Mouse (Mus musculus) MEL (cell line): Measurements from ENCODE around the gene Ccdc151. TPM values are rescaled to one million over a fixed set of nuclear protein-coding genes. Genes with fewer than 3 reads are reported as not detected.
A peak's percentile ranks its signal among the peaks of the same experiment; 100 is the strongest.

Experiments used
- DNase-seq: peaks from one replicate; pipeline ENCODE4 v3.0.0; 2011; ENCODE audit warnings: low read depth, low spot score
- H3K27ac ChIP-seq: 2 replicates; pipeline ENCODE4 v1.5.1; 2012; ENCODE audit warnings: low read depth, mild to moderate bottlenecking, control low read depth, low read length, moderate library complexity; ENCODE audit not compliant: control insufficient read depth
- H3K27me3 ChIP-seq, 2 experiments: fragments of 150-350 bp in 1 of 2; sonication (generic) in 1 of 2; 2 replicates each; pipeline ENCODE4 v1.6.1; 2012; ENCODE audit warnings: low read length in 2 of 2, mild to moderate bottlenecking in 2 of 2, improper control_type of control experiment in 1 of 2, moderate library complexity in 1 of 2; ENCODE audit not compliant: insufficient read depth in 2 of 2, control insufficient read depth in 1 of 2
- H3K36me3 ChIP-seq, 2 experiments: 2 replicates each; pipeline ENCODE4 v1.6.1; 2012 to 2014; ENCODE audit warnings: low read length in 2 of 2, improper control_type of control experiment in 1 of 2, inconsistent platforms in 1 of 2, mild to moderate bottlenecking in 1 of 2; ENCODE audit not compliant: insufficient read depth in 2 of 2, control insufficient read depth in 1 of 2
- H3K4me1 ChIP-seq, 2 experiments: fragments of 150-350 bp in 1 of 2; sonication (generic) in 1 of 2; 2 replicates each; pipeline ENCODE4 v1.6.1; 2012; ENCODE audit warnings: low read length in 2 of 2, improper control_type of control experiment in 1 of 2, mild to moderate bottlenecking in 1 of 2; ENCODE audit not compliant: insufficient read depth in 2 of 2, control insufficient read depth in 1 of 2
- H3K4me3 ChIP-seq, 2 experiments: fragments of 150-350 bp in 1 of 2; sonication (generic) in 1 of 2; 2 replicates each; pipeline ENCODE4 v1.5.1; 2012; ENCODE audit warnings: low read depth in 2 of 2, low read length in 2 of 2, mild to moderate bottlenecking in 2 of 2, moderate library complexity in 2 of 2, control low read depth in 1 of 2, improper control_type of control experiment in 1 of 2; ENCODE audit not compliant: control insufficient read depth in 1 of 2, insufficient read depth in 1 of 2
- H3K79me2 ChIP-seq: 2 replicates; pipeline ENCODE4 v1.6.1; 2012; ENCODE audit warnings: mild to moderate bottlenecking, low read length, moderate library complexity; ENCODE audit not compliant: control insufficient read depth, poor library complexity, insufficient read depth
- H3K9ac ChIP-seq: 2 replicates; pipeline ENCODE4 v1.6.1; 2012; ENCODE audit warnings: low read depth, mild to moderate bottlenecking, control low read depth, low read length, moderate library complexity; ENCODE audit not compliant: control insufficient read depth, poor library complexity, severe bottlenecking
- H3K9me3 ChIP-seq: fragments of 150-350 bp; sonication (generic); replicated peaks from 2 replicates; pipeline ENCODE4 v1.6.1; 2012; ENCODE audit warnings: mild to moderate bottlenecking, low read length, improper control_type of control experiment, moderate library complexity; ENCODE audit not compliant: insufficient read depth
- CHD2 ChIP-seq: IDR thresholded peaks from 2 replicates; pipeline ENCODE4 v1.6.1; 2011; ENCODE audit warnings: low read length, improper control_type of control experiment
- E2F4 ChIP-seq: IDR thresholded peaks from 2 replicates; pipeline ENCODE4 v1.6.1; 2011; ENCODE audit warnings: low read depth, low read length, improper control_type of control experiment, borderline replicate concordance
- ETS1 ChIP-seq: IDR thresholded peaks from 2 replicates; pipeline ENCODE4 v1.6.1; 2012; ENCODE audit warnings: low read depth, mild to moderate bottlenecking, inconsistent platforms, low read length, improper control_type of control experiment, moderate library complexity
- HCFC1 ChIP-seq: IDR thresholded peaks from 2 replicates; pipeline ENCODE4 v1.6.1; 2012; ENCODE audit warnings: low read depth, mild to moderate bottlenecking, inconsistent platforms, low read length, improper control_type of control experiment, moderate library complexity
- JUND ChIP-seq: IDR thresholded peaks from 2 replicates; pipeline ENCODE4 v1.6.1; 2011; ENCODE audit warnings: low read depth, mild to moderate bottlenecking, improper control_type of control experiment, low read length
- KAT2A ChIP-seq: conservative IDR thresholded peaks from 2 replicates; pipeline ENCODE4 v1.6.1; 2012; ENCODE audit warnings: low read depth, low read length, improper control_type of control experiment, inconsistent platforms
- MAFK ChIP-seq: IDR thresholded peaks from 2 replicates; pipeline ENCODE4 v1.6.1; 2011; ENCODE audit warnings: low read depth, mild to moderate bottlenecking, low read length, improper control_type of control experiment, borderline replicate concordance
- MAX ChIP-seq: IDR thresholded peaks from 2 replicates; pipeline ENCODE4 v1.6.1; 2011; ENCODE audit warnings: low read length, improper control_type of control experiment
- MAZ ChIP-seq: IDR thresholded peaks from 2 replicates; pipeline ENCODE4 v1.6.1; 2012; ENCODE audit warnings: low read depth, mild to moderate bottlenecking, inconsistent platforms, low read length, improper control_type of control experiment
- MEF2A ChIP-seq: IDR thresholded peaks from 2 replicates; pipeline ENCODE4 v1.6.1; 2014; ENCODE audit warnings: low read depth, mild to moderate bottlenecking, inconsistent platforms, low read length, improper control_type of control experiment; ENCODE audit not compliant: poor library complexity, insufficient replicate concordance, severe bottlenecking; ENCODE audit errors: extremely low read depth
- MXI1 ChIP-seq: IDR thresholded peaks from 2 replicates; pipeline ENCODE4 v1.6.1; 2011; ENCODE audit warnings: mild to moderate bottlenecking, low read depth, low read length, improper control_type of control experiment
- MYB ChIP-seq: IDR thresholded peaks from 2 replicates; pipeline ENCODE4 v1.6.1; 2011; ENCODE audit warnings: mild to moderate bottlenecking, low read depth, low read length, improper control_type of control experiment
- MYC ChIP-seq: IDR thresholded peaks from 2 replicates; pipeline ENCODE4 v1.6.1; 2011; ENCODE audit warnings: low read depth, mild to moderate bottlenecking, low read length, improper control_type of control experiment, moderate library complexity
- NELFE ChIP-seq: IDR thresholded peaks from 2 replicates; pipeline ENCODE4 v1.6.1; 2011; ENCODE audit warnings: low read depth, low read length, improper control_type of control experiment
- NRF1 ChIP-seq: IDR thresholded peaks from 2 replicates; pipeline ENCODE4 v1.6.1; 2014; ENCODE audit warnings: low read depth, mild to moderate bottlenecking, inconsistent platforms, low read length, improper control_type of control experiment, moderate library complexity; ENCODE audit not compliant: poor library complexity, insufficient read depth, severe bottlenecking
- POLR2A ChIP-seq, 2 experiments: IDR thresholded peaks; 2 replicates each; pipeline ENCODE4 v1.6.1; 2011 to 2012; ENCODE audit warnings: low read length in 2 of 2, mild to moderate bottlenecking in 2 of 2, control low read depth in 1 of 2, improper control_type of control experiment in 1 of 2, low read depth in 1 of 2, moderate library complexity in 1 of 2; ENCODE audit not compliant: control insufficient read depth in 1 of 2, insufficient read depth in 1 of 2, poor library complexity in 1 of 2
- RCOR1 ChIP-seq: IDR thresholded peaks from 2 replicates; pipeline ENCODE4 v1.6.1; 2012; ENCODE audit warnings: low read depth, mild to moderate bottlenecking, inconsistent platforms, low read length, improper control_type of control experiment
- SIN3A ChIP-seq: IDR thresholded peaks from 2 replicates; pipeline ENCODE4 v1.6.1; 2012; ENCODE audit warnings: low read length, improper control_type of control experiment, inconsistent platforms
- SMC3 ChIP-seq: IDR thresholded peaks from 2 replicates; pipeline ENCODE4 v1.6.1; 2011; ENCODE audit warnings: low read depth, low read length, improper control_type of control experiment
- TBP ChIP-seq: IDR thresholded peaks from 2 replicates; pipeline ENCODE4 v1.8.0; 2011; ENCODE audit warnings: low read depth, low read length, improper control_type of control experiment
- TCF12 ChIP-seq: IDR thresholded peaks from 2 replicates; pipeline ENCODE4 v1.6.1; 2014; ENCODE audit warnings: low read depth, mild to moderate bottlenecking, inconsistent platforms, low read length, improper control_type of control experiment, moderate library complexity
- UBTF ChIP-seq: IDR thresholded peaks from 2 replicates; pipeline ENCODE4 v1.6.1; 2012; ENCODE audit warnings: low read depth, mild to moderate bottlenecking, inconsistent platforms, low read length, improper control_type of control experiment, moderate library complexity, borderline replicate concordance; ENCODE audit not compliant: insufficient read depth
- ZC3H11A ChIP-seq: IDR thresholded peaks from 2 replicates; pipeline ENCODE4 v1.6.1; 2012; ENCODE audit warnings: low read depth, mild to moderate bottlenecking, inconsistent platforms, low read length, improper control_type of control experiment
- ZKSCAN1 ChIP-seq: IDR thresholded peaks from 2 replicates; pipeline ENCODE4 v1.6.1; 2012; ENCODE audit warnings: low read depth, mild to moderate bottlenecking, inconsistent platforms, low read length, improper control_type of control experiment, moderate library complexity
- ZMIZ1 ChIP-seq: IDR thresholded peaks from 2 replicates; pipeline ENCODE4 v1.6.1; 2012; ENCODE audit warnings: low read depth, mild to moderate bottlenecking, inconsistent platforms, low read length, improper control_type of control experiment, moderate library complexity
- ZNF384 ChIP-seq: IDR thresholded peaks from 2 replicates; pipeline ENCODE4 v1.6.1; 2012; ENCODE audit warnings: low read depth, mild to moderate bottlenecking, inconsistent platforms, low read length, improper control_type of control experiment
- polyA plus RNA-seq, 2 experiments: library from polyadenylated mRNA; stranded (reverse) in 1 of 2; unstranded in 1 of 2; fragments of >175 nt in 1 of 2; fragments of >200 nt in 1 of 2; gene quantifications; 2 replicates each; pipeline versions ENCODE4 v1.2.1 to v1.2.4; 2012; ENCODE audit warnings: low replicate concordance in 2 of 2, low read depth in 1 of 2; ENCODE audit not compliant: insufficient read length in 2 of 2, insufficient read depth in 1 of 2, missing spikeins in 1 of 2
- total RNA-seq: library from RNA; depleted of rRNA; stranded (reverse); fragments of 300-350 nt; gene quantifications from 2 replicates; pipeline ENCODE4 v1.2.3, GENCODE M21; 2012

Ccdc151 gene
- total and polyA plus RNA-seq, 3 experiments: 0.19 to 0.99 TPM; not detected in 1

GRCm38 (mm10) chr9:21996178-21996867, 6.1 kb downstream of the Ccdc151 start:
- Histone ChIP-seq H3K9me3 (no peaks in the 10 kb centered on the region), H3K36me3 (no peaks in the 10 kb centered on the region), H3K27ac (peak overlapping the region; percentile 70), H3K4me3 (peak overlapping the region in 1 of 2 experiments; percentile 0; a peak in 1 of 4 replicates), H3K4me1 (no peaks in the 10 kb centered on the region), H3K27me3 (peaks cover 0 to 4% of the 10 kb centered on the region in 2 experiments; a peak in 2 of 4 replicates), H3K9ac (peak overlapping the region; percentile 37; the same call in 1 of the 2 replicates), H3K79me2 (no peaks in the 10 kb centered on the region)
- TF ChIP-seq UBTF: no peak
- no peak for TF ChIP-seq MAFK
- TF ChIP-seq RCOR1: no peak
- TF ChIP-seq SMC3: no peak
- peak; percentile 62 for TF ChIP-seq SIN3A
- peak; percentile 70; the same call in 1 of the 2 replicates for TF ChIP-seq MYC
- 0 out of 2 replicates have a peak, but pooled peaks have one; percentile 17 for TF ChIP-seq ETS1
- peak; percentile 68; the same call in 1 of the 2 replicates for TF ChIP-seq ZMIZ1
- TF ChIP-seq MAX: peak; percentile 42; the same call in 1 of the 2 replicates
- no peak for TF ChIP-seq ZKSCAN1
- no peak for TF ChIP-seq ZNF384
- no peak for TF ChIP-seq MAZ
- TF ChIP-seq MXI1: peak; percentile 84
- no peak for TF ChIP-seq MEF2A
- no peak for TF ChIP-seq JUND
- no peak for TF ChIP-seq ZC3H11A
- TF ChIP-seq TCF12: 0 out of 2 replicates have a peak, but pooled peaks have one; percentile 4
- TF ChIP-seq HCFC1: 0 out of 2 replicates have a peak, but pooled peaks have one; percentile 34
- TF ChIP-seq NELFE: peak; percentile 28; the same call in 1 of the 2 replicates
- TF ChIP-seq KAT2A: no peak
- TF ChIP-seq TBP: no peak
- TF ChIP-seq E2F4: no peak
- TF ChIP-seq POLR2A (IDR thresholded peaks at IDR 0.05; ENCODE audit: control insufficient read depth in 1 of 2, insufficient read depth in 1 of 2, low read depth in 1 of 2, low read length in 2 of 2, poor library complexity in 1 of 2): peak in 1 of 2 experiments; percentile 40; a peak in 1 of 4 replicates
- no peak for TF ChIP-seq CHD2
- TF ChIP-seq MYB: no peak
- TF ChIP-seq NRF1: peak; percentile 27; the same call in 1 of the 2 replicates
- peak; percentile 60 for DNase-seq
